Mouse (Mus musculus): ENCODE data around the gene Prdm16. TPM values are rescaled to one million over a fixed set of nuclear protein-coding genes. Genes with fewer than 3 reads are reported as not detected.
A peak's percentile ranks its signal among the peaks of the same experiment; 100 is the strongest.

Gene Prdm16
- total RNA-seq, 2 experiments from 2014 or later: 9.1 to 9.9 TPM

- intact Hi-C loops (cut with DNase I): no loop called here
- DNase-seq: no peak
Observed at GRCm38 (mm10) chr4:154640443-154641295, 4.0 kb upstream of the Prdm16 start.

GRCm38 (mm10) chr4:154639591-154640442 is 3.1 kb upstream of the Prdm16 start:
- DNase-seq: no peak
- intact Hi-C loops (cut with DNase I): loop anchor here (5.0 kb wide), 2 partner anchors 83 to 308 kb away; no protein-coding TSS in a partner anchor

GRCm38 (mm10) chr4:154639126-154639525 is 2.5 kb upstream of the Prdm16 start:
- intact Hi-C loops (cut with DNase I): loop anchor here (5.0 kb wide), 2 partner anchors 82 to 307 kb away; no protein-coding TSS in a partner anchor
- DNase-seq: no peak

- no peak for DNase-seq
- intact Hi-C loops (cut with DNase I): loop anchor here (5.0 kb wide), 2 partner anchors 81 to 306 kb away; no protein-coding TSS in a partner anchor
Observed at GRCm38 (mm10) chr4:154638320-154638886, 1.7 kb upstream of the Prdm16 start.

- intact Hi-C loops (cut with DNase I): loop anchor here (5.0 kb wide), 2 partner anchors 80 to 305 kb away; no protein-coding TSS in a partner anchor
- DNase-seq: no peak
Observed at GRCm38 (mm10) chr4:154637468-154638319, 1.0 kb upstream of the Prdm16 start.

GRCm38 (mm10) chr4:154636053-154636433 is 630 bp downstream of the Prdm16 start:
- peak; percentile 53 for DNase-seq
- intact Hi-C loops (cut with DNase I): loop anchor here (5.0 kb wide), 2 partner anchors 79 to 304 kb away; no protein-coding TSS in a partner anchor

GRCm38 (mm10) chr4:154635241-154636052 is 1.2 kb downstream of the Prdm16 start:
- DNase-seq: peak; percentile 33
- intact Hi-C loops (cut with DNase I): loop anchor here (5.0 kb wide), 2 partner anchors 78 to 303 kb away; no protein-coding TSS in a partner anchor

GRCm38 (mm10) chr4:154634470-154635240 is 2.0 kb downstream of the Prdm16 start:
- intact Hi-C loops (cut with DNase I): loop anchor here (5.0 kb wide), 2 partner anchors 77 to 302 kb away; no protein-coding TSS in a partner anchor
- DNase-seq: no peak

- intact Hi-C loops (cut with DNase I): no loop called here
- DNase-seq: no peak
Observed at GRCm38 (mm10) chr4:154634001-154634400, 2.7 kb downstream of the Prdm16 start.

GRCm38 (mm10) chr4:154632800-154633764 is 3.6 kb downstream of the Prdm16 start:
- no peak for DNase-seq
- intact Hi-C loops (cut with DNase I): no loop called here

GRCm38 (mm10) chr4:154630763-154631162 is 5.9 kb downstream of the Prdm16 start:
- no peak for DNase-seq
- intact Hi-C loops (cut with DNase I): no loop called here

- intact Hi-C loops (cut with DNase I): no loop called here
- DNase-seq: no peak
Observed at GRCm38 (mm10) chr4:154627419-154628142, 9.1 kb downstream of the Prdm16 start.

GRCm38 (mm10) chr4:154626282-154626681 is 10.4 kb downstream of the Prdm16 start:
- no peak for DNase-seq
- intact Hi-C loops (cut with DNase I): no loop called here

GRCm38 (mm10) chr4:154625710-154626109 is 11.0 kb downstream of the Prdm16 start:
- intact Hi-C loops (cut with DNase I): no loop called here

GRCm38 (mm10) chr4:154623241-154623640 is 13.4 kb downstream of the Prdm16 start:
- DNase-seq: no peak
- intact Hi-C loops (cut with DNase I): no loop called here

More at GRCm38 (mm10) chr4:154625710-154626109, 11.0 kb downstream of the Prdm16 start:
- no peak for DNase-seq

- intact Hi-C loops (cut with DNase I): no loop called here
- DNase-seq: no peak
Observed at GRCm38 (mm10) chr4:154622521-154622920, 14.2 kb downstream of the Prdm16 start.

Data from left cerebral cortex, postnatal 4 days (tissue).